Mouse (Mus musculus) retina, postnatal 1 day (tissue): Measurements from ENCODE around the gene Pdgfa.

Source experiments
- DNase-seq: peaks from one replicate; pipeline ENCODE4 v3.0.0-alpha.2; 2012

Pdgfa gene

GRCm38 (mm10) chr5:138997171-138997788 is at the start of gene Pdgfa:
TSS of gene Pdgfa (minus strand) at chr5:138997370.
- DNase-seq, result peak; percentile 87

- no peak for DNase-seq
These were observed 49.5 kb upstream of the Pdgfa start for GRCm38 (mm10) chr5:139046636-139047035.

- no peak for DNase-seq
These were observed 46.4 kb upstream of the Pdgfa start for GRCm38 (mm10) chr5:139043546-139043945.

GRCm38 (mm10) chr5:139042299-139042698 is 45.1 kb upstream of the Pdgfa start:
- no peak for DNase-seq

GRCm38 (mm10) chr5:139035171-139035570 is 38.0 kb upstream of the Pdgfa start:
- DNase-seq, result no peak

GRCm38 (mm10) chr5:139034746-139035145 is 37.6 kb upstream of the Pdgfa start:
- no peak for DNase-seq

GRCm38 (mm10) chr5:139033406-139034317 is 36.5 kb upstream of the Pdgfa start:
- DNase-seq, result no peak

GRCm38 (mm10) chr5:139027603-139028002 is 30.4 kb upstream of the Pdgfa start:
- peak; percentile 14 for DNase-seq

GRCm38 (mm10) chr5:139024351-139025105 is 27.4 kb upstream of the Pdgfa start:
- DNase-seq, result no peak

- DNase-seq, result no peak
These were observed 23.4 kb upstream of the Pdgfa start for GRCm38 (mm10) chr5:139020595-139020994.

- no peak for DNase-seq
These were observed 20.4 kb upstream of the Pdgfa start for GRCm38 (mm10) chr5:139017371-139018124.

- DNase-seq, result no peak
These were observed 17.9 kb upstream of the Pdgfa start for GRCm38 (mm10) chr5:139015097-139015496.

- no peak for DNase-seq
These were observed 13.5 kb upstream of the Pdgfa start for GRCm38 (mm10) chr5:139010649-139011048.

GRCm38 (mm10) chr5:139007141-139007775 is 10.1 kb upstream of the Pdgfa start:
- DNase-seq, result no peak

- DNase-seq, result no peak
These were observed 7.4 kb upstream of the Pdgfa start for GRCm38 (mm10) chr5:139004588-139004987.

- no peak for DNase-seq
These were observed 2.5 kb upstream of the Pdgfa start for GRCm38 (mm10) chr5:138999716-139000115.

- peak; percentile 33 for DNase-seq
These were observed 888 bp upstream of the Pdgfa start for GRCm38 (mm10) chr5:138997936-138998580.

GRCm38 (mm10) chr5:138996322-138997073 is 672 bp downstream of the Pdgfa start:
- peak; percentile 40 for DNase-seq

GRCm38 (mm10) chr5:138995721-138996311 is 1.4 kb downstream of the Pdgfa start:
- DNase-seq, result peak; percentile 85
